Mouse (Mus musculus) CH12.LX (cell line): ENCODE results near the gene Tbl3. TPM values are rescaled to one million over a fixed set of nuclear protein-coding genes. Genes with fewer than 3 reads are reported as not detected.

Experiments
- DNase-seq: peaks from one replicate; pipeline ENCODE4 v3.0.0-alpha.2; 2013; ENCODE audit errors: extremely low read depth
- H3K27ac ChIP-seq: 2 replicates; pipeline ENCODE4 v1.5.1; 2012; ENCODE audit warnings: low read depth, mild to moderate bottlenecking, control low read depth, moderate library complexity; ENCODE audit not compliant: insufficient read depth
- H3K27me3 ChIP-seq: replicated peaks from 2 replicates; pipeline ENCODE3; 2012; ENCODE audit warnings: inconsistent platforms
- H3K36me3 ChIP-seq, 2 experiments: replicated peaks in 1 of 2; 2 replicates each; pipeline versions ENCODE3 to v1.6.1; 2012; ENCODE audit warnings: inconsistent platforms in 1 of 2, low read length in 1 of 2, mild to moderate bottlenecking in 1 of 2, mixed read lengths in 1 of 2, moderate library complexity in 1 of 2; ENCODE audit not compliant: control insufficient read depth in 1 of 2, insufficient read depth in 1 of 2
- H3K4me1 ChIP-seq, 2 experiments: 2 replicates each; pipeline ENCODE4 v1.6.1; 2012; ENCODE audit warnings: inconsistent platforms in 1 of 2, moderate library complexity in 1 of 2; ENCODE audit not compliant: insufficient read depth in 2 of 2, control insufficient read depth in 1 of 2
- H3K4me2 ChIP-seq: 2 replicates; pipeline ENCODE4 v1.6.1; 2012; ENCODE audit warnings: low read depth, mild to moderate bottlenecking, control low read depth; ENCODE audit not compliant: poor library complexity, insufficient read depth, severe bottlenecking
- H3K4me3 ChIP-seq, 3 experiments: fragments of 150-350 bp in 1 of 3; sonication (generic) in 1 of 3; replicated peaks in 1 of 3; 2 replicates each; pipeline versions ENCODE3 to v1.5.1; 2011 to 2012; ENCODE audit warnings: low read depth in 2 of 3, low read length in 2 of 3, mild to moderate bottlenecking in 2 of 3, moderate library complexity in 2 of 3, control low read depth in 1 of 3, improper control_type of control experiment in 1 of 3, inconsistent platforms in 1 of 3, mixed read lengths in 1 of 3; ENCODE audit not compliant: poor library complexity in 1 of 3
- H3K79me2 ChIP-seq: replicated peaks from 2 replicates; pipeline ENCODE4 v1.6.1; 2012; ENCODE audit warnings: mild to moderate bottlenecking, moderate library complexity; ENCODE audit not compliant: control insufficient read depth, poor library complexity, insufficient read depth, severe bottlenecking; ENCODE audit errors: extremely low read depth
- H3K9ac ChIP-seq: 2 replicates; pipeline ENCODE4 v1.6.1; 2012; ENCODE audit warnings: low read depth, mild to moderate bottlenecking, control low read depth, moderate library complexity; ENCODE audit not compliant: insufficient read depth
- H3K9me3 ChIP-seq: replicated peaks from 2 replicates; pipeline ENCODE3; 2012; ENCODE audit warnings: low read length, inconsistent platforms, mixed read lengths
- CHD1 ChIP-seq: IDR thresholded peaks from 2 replicates; pipeline ENCODE4 v1.6.1; 2012; ENCODE audit warnings: low read depth, low read length, improper control_type of control experiment, inconsistent platforms
- CHD2 ChIP-seq: IDR thresholded peaks from 2 replicates; pipeline ENCODE4 v1.6.1; 2011; ENCODE audit warnings: low read length, improper control_type of control experiment
- CTCF ChIP-seq, 2 experiments: IDR thresholded peaks in 1 of 2; conservative IDR thresholded peaks in 1 of 2; 2 replicates each; pipeline ENCODE4 v1.5.1; 2011 to 2012; ENCODE audit warnings: low read depth in 2 of 2, low read length in 2 of 2, improper control_type of control experiment in 1 of 2, inconsistent platforms in 1 of 2, mild to moderate bottlenecking in 1 of 2, moderate library complexity in 1 of 2
- E2F4 ChIP-seq: IDR thresholded peaks from 2 replicates; pipeline ENCODE4 v1.6.1; 2011; ENCODE audit warnings: low read depth, low read length, improper control_type of control experiment; ENCODE audit not compliant: insufficient replicate concordance
- ELF1 ChIP-seq: IDR thresholded peaks from 2 replicates; pipeline ENCODE4 v1.6.1; 2014; ENCODE audit warnings: low read depth, mild to moderate bottlenecking, inconsistent platforms, low read length, improper control_type of control experiment
- ETS1 ChIP-seq: conservative IDR thresholded peaks from 2 replicates; pipeline ENCODE4 v1.6.1; 2012; ENCODE audit warnings: low read depth, mild to moderate bottlenecking, inconsistent platforms, low read length, improper control_type of control experiment, moderate library complexity
- GABPA ChIP-seq: IDR thresholded peaks from 2 replicates; pipeline ENCODE4 v1.6.1; 2012; ENCODE audit warnings: low read depth, low read length, improper control_type of control experiment, inconsistent platforms; ENCODE audit not compliant: insufficient replicate concordance
- KAT2A ChIP-seq: IDR thresholded peaks from 2 replicates; pipeline ENCODE4 v1.6.1; 2012; ENCODE audit warnings: low read length, improper control_type of control experiment, inconsistent platforms; ENCODE audit not compliant: insufficient replicate concordance
- MAX ChIP-seq: IDR thresholded peaks from 2 replicates; pipeline ENCODE4 v1.6.1; 2011; ENCODE audit warnings: low read length, improper control_type of control experiment
- MAZ ChIP-seq: IDR thresholded peaks from 2 replicates; pipeline ENCODE4 v1.6.1; 2012; ENCODE audit warnings: low read depth, mild to moderate bottlenecking, inconsistent platforms, low read length, improper control_type of control experiment, moderate library complexity
- MEF2A ChIP-seq: IDR thresholded peaks from 2 replicates; pipeline ENCODE4 v1.6.1; 2014; ENCODE audit warnings: low read depth, mild to moderate bottlenecking, inconsistent platforms, low read length, improper control_type of control experiment, borderline replicate concordance
- MYC ChIP-seq: IDR thresholded peaks from 2 replicates; pipeline ENCODE4 v1.6.1; 2011; ENCODE audit warnings: low read depth, mild to moderate bottlenecking, improper control_type of control experiment, low read length
- NELFE ChIP-seq: IDR thresholded peaks from 2 replicates; pipeline ENCODE4 v1.6.1; 2011; ENCODE audit warnings: low read depth, low read length, improper control_type of control experiment
- NRF1 ChIP-seq: IDR thresholded peaks from 2 replicates; pipeline ENCODE4 v1.6.1; 2014; ENCODE audit warnings: low read depth, mild to moderate bottlenecking, inconsistent platforms, low read length, improper control_type of control experiment, moderate library complexity
- POLR2AphosphoS2 ChIP-seq: IDR thresholded peaks from 2 replicates; pipeline ENCODE4 v1.6.1; 2011; ENCODE audit warnings: low read depth, low read length, improper control_type of control experiment
- RAD21 ChIP-seq: IDR thresholded peaks from 2 replicates; pipeline ENCODE4 v1.6.1; 2011; ENCODE audit warnings: low read depth, mild to moderate bottlenecking, low read length, improper control_type of control experiment, moderate library complexity
- RCOR1 ChIP-seq: conservative IDR thresholded peaks from 2 replicates; pipeline ENCODE4 v1.6.1; 2012; ENCODE audit warnings: low read depth, mild to moderate bottlenecking, inconsistent platforms, low read length, improper control_type of control experiment
- SIN3A ChIP-seq: IDR thresholded peaks from 2 replicates; pipeline ENCODE4 v1.6.1; 2012; ENCODE audit warnings: low read length, improper control_type of control experiment, inconsistent platforms
- SMC3 ChIP-seq: IDR thresholded peaks from 2 replicates; pipeline ENCODE4 v1.6.1; 2011; ENCODE audit warnings: low read depth, low read length, improper control_type of control experiment
- TBP ChIP-seq: conservative IDR thresholded peaks from 2 replicates; pipeline ENCODE4 v1.6.1; 2011; ENCODE audit warnings: low read depth, low read length, improper control_type of control experiment
- TCF12 ChIP-seq: IDR thresholded peaks from 2 replicates; pipeline ENCODE4 v1.6.1; 2014; ENCODE audit warnings: low read depth, mild to moderate bottlenecking, inconsistent platforms, low read length, improper control_type of control experiment
- USF2 ChIP-seq: conservative IDR thresholded peaks from 2 replicates; pipeline ENCODE4 v1.6.1; 2011; ENCODE audit warnings: low read depth, low read length, improper control_type of control experiment
- ZC3H11A ChIP-seq: IDR thresholded peaks from 2 replicates; pipeline ENCODE4 v1.6.1; 2012; ENCODE audit warnings: low read depth, mild to moderate bottlenecking, inconsistent platforms, low read length, improper control_type of control experiment
- ZKSCAN1 ChIP-seq: IDR thresholded peaks from 2 replicates; pipeline ENCODE4 v1.6.1; 2012; ENCODE audit warnings: low read depth, inconsistent platforms, low read length, improper control_type of control experiment, borderline replicate concordance
- ZMIZ1 ChIP-seq: IDR thresholded peaks from 2 replicates; pipeline ENCODE4 v1.6.1; 2012; ENCODE audit warnings: low read depth, mild to moderate bottlenecking, inconsistent platforms, low read length, improper control_type of control experiment
- ZNF384 ChIP-seq: IDR thresholded peaks from 2 replicates; pipeline ENCODE4 v1.6.1; 2012; ENCODE audit warnings: low read depth, low read length, improper control_type of control experiment, inconsistent platforms
- dilution Hi-C: fragments of 300-500 bp; cut with MboI; formaldehyde crosslinking; loops from 2 replicates; pipeline ENCODE4 v1.14.3; 2020; ENCODE audit warnings: low sequenced_read_pairs; ENCODE audit not compliant: extremely low pct_unique_long_range_greater_than_20kb, extremely low pct_ligation_motif_present
- in situ Hi-C: fragments of 300-500 bp; cut with MboI; formaldehyde crosslinking; loops from 3 replicates; pipeline ENCODE4 v1.14.3; 2019; ENCODE audit warnings: low sequenced_read_pairs, low pct_ligation_motif_present, low pct_unique_long_range_greater_than_20kb, mixed read lengths
- polyA plus RNA-seq: library from polyadenylated mRNA; unstranded; fragments of >175 nt; gene quantifications from 2 replicates; pipeline ENCODE4 v1.2.1, GENCODE M21; 2012; ENCODE audit warnings: low read depth; ENCODE audit not compliant: insufficient read length
- total RNA-seq, 2 experiments: library from RNA; depleted of rRNA; stranded (reverse); fragments of 300-350 nt in 1 of 2; fragments of >200 nt in 1 of 2; gene quantifications; 2 replicates each; pipeline ENCODE4 v1.2.3; 2012 to 2014

Tbl3 gene
- total and polyA plus RNA-seq, 3 experiments = 98.0 to 105 (median 104) TPM

DNA sequence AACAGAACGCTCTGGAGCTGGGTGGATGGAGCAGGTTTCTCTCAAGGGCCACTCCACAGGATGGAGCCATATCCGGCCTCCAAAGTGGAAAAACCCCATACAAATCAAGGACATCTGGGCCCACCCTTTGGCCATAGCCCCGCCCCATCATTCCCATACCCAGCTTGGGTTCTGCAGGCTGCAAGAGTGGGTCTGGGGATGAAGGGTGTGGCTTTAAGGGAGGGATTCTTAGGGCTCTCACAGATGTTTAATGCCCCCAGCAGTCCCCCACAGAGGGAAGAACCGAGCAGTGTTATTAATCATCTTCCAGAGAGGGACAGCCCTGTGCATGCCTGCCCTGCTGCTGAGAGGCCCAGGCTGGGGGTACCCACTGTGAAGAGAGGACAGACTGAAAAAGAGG, 39.5 kb upstream of the Tbl3 start:
- Histone ChIP-seq H3K4me1 (peaks cover 0 to 10% of the 10 kb centered on the region in 2 experiments; a peak in 1 of 4 replicates), H3K9me3 (no peaks in the 10 kb centered on the region), H3K79me2 (no peaks in the 10 kb centered on the region), H3K27me3 (peaks cover 52% of the 10 kb centered on the region), H3K9ac (no peak overlapping the region), H3K4me2 (no peak overlapping the region), H3K4me3 (no peak overlapping the region), H3K27ac (no peak overlapping the region), H3K36me3 (peaks cover 2 to 12% of the 10 kb centered on the region in 2 experiments)
- dilution Hi-C loops = no loop called here
- in situ Hi-C loops = no loop called here
- DNase-seq = no peak
- no peak for TF ChIP-seq CHD2
- TF ChIP-seq CTCF (conservative IDR thresholded peaks at IDR 0.05 in 1 of 2, IDR thresholded peaks at IDR 0.05 in 1 of 2; ENCODE audit: low read depth in 2 of 2, low read length in 2 of 2) = no peak
- TF ChIP-seq SIN3A = no peak
- no peak for TF ChIP-seq MYC
- TF ChIP-seq SMC3 = no peak
- no peak for TF ChIP-seq NRF1
- no peak for TF ChIP-seq ETS1
- no peak for TF ChIP-seq MEF2A
- no peak for TF ChIP-seq USF2
- no peak for TF ChIP-seq POLR2AphosphoS2
- no peak for TF ChIP-seq TBP
- TF ChIP-seq ZKSCAN1 = no peak
- TF ChIP-seq RCOR1 = no peak
- no peak for TF ChIP-seq TCF12
- no peak for TF ChIP-seq ZC3H11A
- no peak for TF ChIP-seq ELF1
- TF ChIP-seq NELFE = no peak
- no peak for TF ChIP-seq ZNF384
- TF ChIP-seq GABPA = no peak
- no peak for TF ChIP-seq CHD1

DNA sequence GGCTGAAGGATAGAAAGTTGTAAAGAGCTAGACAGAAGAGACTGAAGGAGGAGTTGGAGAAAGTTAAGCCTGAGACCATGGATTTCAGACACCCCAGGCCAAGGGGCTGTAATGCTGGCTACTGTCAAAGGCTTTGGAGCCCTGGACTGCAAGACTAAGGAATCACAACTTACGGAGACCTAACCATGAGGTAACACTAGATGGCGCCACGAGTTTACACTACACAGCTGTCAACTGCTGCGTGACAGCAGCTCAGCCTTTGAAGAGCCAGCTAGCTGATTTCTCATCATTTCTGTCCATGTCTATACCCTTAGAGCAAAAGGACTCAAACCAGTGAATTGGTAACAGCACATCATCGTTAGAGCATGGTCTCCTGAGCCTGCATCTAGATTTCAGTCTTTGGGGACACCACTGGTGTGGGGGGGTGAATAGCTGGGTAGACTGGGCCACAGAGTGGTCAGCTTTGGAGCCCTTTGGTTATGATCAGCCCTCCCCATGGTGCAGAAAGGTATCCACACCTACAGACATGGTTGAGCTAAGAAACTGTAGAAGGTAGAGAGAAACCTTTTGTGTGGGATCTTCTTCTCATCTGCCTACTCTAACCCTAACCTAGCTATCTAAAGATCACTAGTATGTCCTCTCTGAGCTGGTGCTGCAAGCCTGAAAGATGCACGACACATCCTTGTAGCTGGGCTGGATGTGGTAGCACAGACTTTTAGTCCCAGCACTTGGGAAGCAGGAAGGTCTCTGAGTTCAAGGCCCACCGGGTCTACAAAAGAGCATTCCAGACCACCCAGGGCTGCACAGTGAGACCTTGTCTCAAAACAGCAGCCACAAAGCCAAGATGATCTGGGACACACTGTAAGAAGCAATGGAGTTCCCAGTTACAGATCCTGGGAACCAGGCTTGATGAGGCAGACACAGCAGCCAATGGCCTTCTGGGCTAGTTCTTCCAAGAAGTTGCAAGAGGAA, 38.4 kb upstream of the Tbl3 start:
- dilution Hi-C loops (no loop called here), in situ Hi-C loops (no loop called here)
- no peak for TF ChIP-seq ZNF384
- TF ChIP-seq SMC3 = peak; percentile 88
- peak; percentile 49; the same call in 1 of the 2 replicates for TF ChIP-seq MAX
- peak; percentile 78 to 96 for TF ChIP-seq CTCF (conservative IDR thresholded peaks at IDR 0.05 in 1 of 2, IDR thresholded peaks at IDR 0.05 in 1 of 2; ENCODE audit: low read depth in 2 of 2, low read length in 2 of 2)
- no peak for TF ChIP-seq E2F4
- TF ChIP-seq KAT2A = no peak
- TF ChIP-seq ZMIZ1 = no peak
- TF ChIP-seq MAZ = no peak
- TF ChIP-seq MYC = peak; percentile 72; the same call in 1 of the 2 replicates
- peak; percentile 97 for TF ChIP-seq RAD21

More for the DNA sequence above, 38.4 kb upstream of the Tbl3 start:
- Histone ChIP-seq H3K9me3 (no peaks in the 10 kb centered on the region), H3K4me3 (no peak overlapping the region), H3K27me3 (peaks cover 41% of the 10 kb centered on the region), H3K4me1 (peaks cover 0 to 10% of the 10 kb centered on the region in 2 experiments; a peak in 1 of 4 replicates), H3K9ac (no peak overlapping the region), H3K36me3 (peaks cover 2 to 22% of the 10 kb centered on the region in 2 experiments), H3K27ac (no peak overlapping the region), H3K79me2 (no peaks in the 10 kb centered on the region), H3K4me2 (no peak overlapping the region)
- DNase-seq = peak; percentile 90
